Mouse (Mus musculus) erythroblast, embryonic 14.5 days (primary cell): ENCODE data around the gene Cp.

Experiments
- GATA1 ChIP-seq: IDR thresholded peaks from 2 replicates; pipeline ENCODE4 v1.6.1; 2012; ENCODE audit warnings: low read length, inconsistent platforms, mixed read lengths
- TAL1 ChIP-seq: IDR thresholded peaks from 3 replicates; pipeline ENCODE4 v1.6.1; 2012; ENCODE audit warnings: low read length, inconsistent platforms, mixed read lengths

DNA sequence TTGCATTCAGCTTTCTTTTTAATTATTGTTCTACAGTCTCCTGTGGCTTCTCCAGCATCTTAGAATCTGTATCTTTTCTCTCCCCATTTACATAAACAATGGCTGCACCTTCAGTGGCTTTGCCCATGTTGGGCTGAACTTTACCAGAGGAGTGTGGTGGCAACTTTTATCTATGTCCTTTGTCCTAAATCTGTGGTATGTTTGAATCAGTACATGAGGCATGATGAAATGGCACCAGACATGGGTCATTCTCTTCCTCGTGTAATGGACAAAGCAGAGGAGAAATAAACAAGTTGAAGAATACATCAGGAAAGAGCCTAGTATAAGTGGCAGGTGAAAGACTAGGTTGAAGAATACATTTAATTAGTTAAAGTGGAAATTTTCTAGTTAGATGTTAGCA is 2.1 kb downstream of the Cp start:
- TF ChIP-seq GATA1 (no peak), TAL1 (no peak)
